Mouse (Mus musculus) forebrain, embryonic 16.5 days (tissue): ENCODE data around the gene Olfr1301. TPM values are rescaled to one million over a fixed set of nuclear protein-coding genes. Genes with fewer than 3 reads are reported as not detected.

Source experiments
- ATAC-seq: fragments of 200-750 bp; cut with Nextera tagmentation; 2 replicates; pipeline ENCODE4 v1.8.0; 2017; ENCODE audit warnings: mild to moderate bottlenecking, moderate library complexity
- H3K27ac ChIP-seq: fragments of 300-500 bp; sonication (generic); 2 replicates; pipeline ENCODE4 v1.5.1; 2014; ENCODE audit warnings: low read length, control low read depth
- H3K27me3 ChIP-seq: fragments of 300-500 bp; sonication (generic); replicated peaks from 2 replicates; pipeline ENCODE4 v1.6.1; 2014; ENCODE audit warnings: low read length; ENCODE audit not compliant: control insufficient read depth, insufficient read depth
- H3K36me3 ChIP-seq: fragments of 300-500 bp; sonication (generic); 2 replicates; pipeline ENCODE4 v1.6.1; 2014; ENCODE audit not compliant: control insufficient read depth, insufficient read depth
- H3K4me1 ChIP-seq: fragments of 300-500 bp; sonication (generic); replicated peaks from 2 replicates; pipeline ENCODE4 v1.6.1; 2014; ENCODE audit warnings: low read length; ENCODE audit not compliant: control insufficient read depth, insufficient read depth
- H3K4me2 ChIP-seq: fragments of 300-500 bp; sonication (generic); 2 replicates; pipeline ENCODE4 v1.6.1; 2014; ENCODE audit warnings: mild to moderate bottlenecking, low read length, control low read depth
- H3K4me3 ChIP-seq: fragments of 300-500 bp; sonication (generic); replicated peaks from 2 replicates; pipeline ENCODE4 v1.5.1; 2014; ENCODE audit warnings: mild to moderate bottlenecking, low read length, control low read depth
- H3K9ac ChIP-seq: fragments of 300-500 bp; sonication (generic); replicated peaks from 2 replicates; pipeline ENCODE4 v1.6.1; 2014; ENCODE audit warnings: low read depth, low read length, control low read depth
- H3K9me3 ChIP-seq: fragments of 300-500 bp; sonication (generic); 2 replicates; pipeline ENCODE4 v1.6.1; 2016; ENCODE audit warnings: low read length; ENCODE audit not compliant: control insufficient read depth
- WGBS: fragments of 180-500 bp; shearing (Covaris S2); extraction: QIAGEN DNeasy Blood & Tissue Kit; methylation state at CpG from one replicate; pipeline ENCODE4 v1.1.7; 2014; 5-methylcytosine and 5-hydroxymethylcytosine counted together
- polyA plus RNA-seq: library from polyadenylated mRNA; unstranded; fragments of >200 nt; fragmentation: Nextera tagmentation; extraction: Ambion mirVana; gene quantifications from 2 replicates; pipeline ENCODE4 v1.2.1, GENCODE M21; 2015

Gene Olfr1301
- not detected in 2 replicates for polyA plus RNA-seq

GRCm38 (mm10) chr2:111750706-111751105 is at the start of gene Olfr1301:
TSS of gene Olfr1301 (plus strand) at chr2:111751006.
- no peaks in the 10 kb centered on the region for H3K9me3 ChIP-seq
- no peak within 1 kb of the TSS for H3K4me3 ChIP-seq
- H3K27ac ChIP-seq = no peak within 1 kb of the TSS
- no peaks in the 10 kb centered on the region for H3K27me3 ChIP-seq
- no peak within 1 kb of the TSS for H3K9ac ChIP-seq
- H3K4me1 ChIP-seq = no peaks in the 10 kb centered on the region
- WGBS = 87% methylated on average over 3 of the region's 3 CpGs
- ATAC-seq = no peak
- no peak within 1 kb of the TSS for H3K4me2 ChIP-seq
- H3K36me3 ChIP-seq = no peaks in the 10 kb centered on the region

- no peak overlapping the region for H3K4me2 ChIP-seq
- no peak overlapping the region for H3K9ac ChIP-seq
- H3K9me3 ChIP-seq = no peaks in the 10 kb centered on the region
- no peaks in the 10 kb centered on the region for H3K36me3 ChIP-seq
- no peaks in the 10 kb centered on the region for H3K4me1 ChIP-seq
- no peak overlapping the region for H3K4me3 ChIP-seq
- H3K27me3 ChIP-seq = no peaks in the 10 kb centered on the region
- ATAC-seq = no peak; the same call in 1 of the 2 replicates
- no peak overlapping the region for H3K27ac ChIP-seq
Measured at GRCm38 (mm10) chr2:111726739-111727138, 24.1 kb upstream of the Olfr1301 start.

GRCm38 (mm10) chr2:111777129-111777528 is 26.3 kb downstream of the Olfr1301 start, which contains the start of gene Olfr1302:
TSS of gene Olfr1302 (plus strand) at chr2:111777429.
- no peaks in the 10 kb centered on the region for H3K36me3 ChIP-seq
- H3K27me3 ChIP-seq = no peaks in the 10 kb centered on the region
- H3K4me1 ChIP-seq = no peaks in the 10 kb centered on the region
- H3K4me2 ChIP-seq = no peak within 1 kb of the TSS
- no peak for ATAC-seq
- no peak within 1 kb of the TSS for H3K9ac ChIP-seq
- 83% methylated on average over 2 of the region's 2 CpGs for WGBS
- no peaks in the 10 kb centered on the region for H3K9me3 ChIP-seq
- H3K27ac ChIP-seq = no peak within 1 kb of the TSS
- H3K4me3 ChIP-seq = no peak within 1 kb of the TSS

Other genes with a start within 250 kb of the Olfr1301 start
- not detected in 2 replicates for gene Olfr1293-ps, start 225.8 kb upstream of the Olfr1301 start, polyA plus RNA-seq
- not detected in 2 replicates for gene Olfr1294, start 210.7 kb upstream of the Olfr1301 start, polyA plus RNA-seq
- not detected in 2 replicates for gene Olfr1295, start 181.3 kb upstream of the Olfr1301 start, polyA plus RNA-seq
- gene Olfr1297, start 124.5 kb upstream of the Olfr1301 start, polyA plus RNA-seq = not detected in 2 replicates
- not detected in 2 replicates for gene Olfr1298, start 101.8 kb upstream of the Olfr1301 start, polyA plus RNA-seq
- gene Olfr1299, start 89.6 kb upstream of the Olfr1301 start, polyA plus RNA-seq = not detected in 2 replicates
- not detected in 2 replicates for gene Olfr1302, start 26.4 kb downstream of the Olfr1301 start, polyA plus RNA-seq
- gene Olfr1303, start 69.3 kb downstream of the Olfr1301 start, polyA plus RNA-seq = not detected in 2 replicates
- not detected in 2 replicates for gene Olfr1305, start 126.1 kb downstream of the Olfr1301 start, polyA plus RNA-seq
- gene Olfr1306, start 165.3 kb downstream of the Olfr1301 start, polyA plus RNA-seq = not detected in 2 replicates
- gene Olfr1307, start 198.4 kb downstream of the Olfr1301 start, polyA plus RNA-seq = not detected in 2 replicates
- not detected in 2 replicates for gene Olfr1308, start 213.9 kb downstream of the Olfr1301 start, polyA plus RNA-seq
- not detected in 2 replicates for gene Olfr1309, start 239.3 kb downstream of the Olfr1301 start, polyA plus RNA-seq